Mouse (Mus musculus) embryo, embryonic 10 days (tissue): ENCODE results near the gene Thap3.
A peak's percentile ranks its signal among the peaks of the same experiment; 100 is the strongest.

Source experiments
- DNase-seq: peaks from one replicate; pipeline ENCODE4 v3.0.0-alpha.2; 2015; ENCODE audit warnings: low spot score

The Thap3 gene

GRCm38 (mm10) chr4:151983560-151983959, 5.2 kb downstream of the Thap3 start:
- DNase-seq: peak; percentile 43

- DNase-seq: no peak
Observed at GRCm38 (mm10) chr4:151983043-151983442, 5.8 kb downstream of the Thap3 start.

GRCm38 (mm10) chr4:151981363-151981762, 7.4 kb downstream of the Thap3 start:
- DNase-seq: peak; percentile 88

- DNase-seq: no peak
Observed at GRCm38 (mm10) chr4:151980699-151981098, 8.1 kb downstream of the Thap3 start.

GRCm38 (mm10) chr4:151977748-151978147, 11.0 kb downstream of the Thap3 start:
- peak; percentile 84 for DNase-seq

GRCm38 (mm10) chr4:151975441-151975840, 13.4 kb downstream of the Thap3 start:
- DNase-seq: peak; percentile 31

- DNase-seq: peak; percentile 68
Observed at GRCm38 (mm10) chr4:151972221-151972967, 16.4 kb downstream of the Thap3 start.

DNA sequence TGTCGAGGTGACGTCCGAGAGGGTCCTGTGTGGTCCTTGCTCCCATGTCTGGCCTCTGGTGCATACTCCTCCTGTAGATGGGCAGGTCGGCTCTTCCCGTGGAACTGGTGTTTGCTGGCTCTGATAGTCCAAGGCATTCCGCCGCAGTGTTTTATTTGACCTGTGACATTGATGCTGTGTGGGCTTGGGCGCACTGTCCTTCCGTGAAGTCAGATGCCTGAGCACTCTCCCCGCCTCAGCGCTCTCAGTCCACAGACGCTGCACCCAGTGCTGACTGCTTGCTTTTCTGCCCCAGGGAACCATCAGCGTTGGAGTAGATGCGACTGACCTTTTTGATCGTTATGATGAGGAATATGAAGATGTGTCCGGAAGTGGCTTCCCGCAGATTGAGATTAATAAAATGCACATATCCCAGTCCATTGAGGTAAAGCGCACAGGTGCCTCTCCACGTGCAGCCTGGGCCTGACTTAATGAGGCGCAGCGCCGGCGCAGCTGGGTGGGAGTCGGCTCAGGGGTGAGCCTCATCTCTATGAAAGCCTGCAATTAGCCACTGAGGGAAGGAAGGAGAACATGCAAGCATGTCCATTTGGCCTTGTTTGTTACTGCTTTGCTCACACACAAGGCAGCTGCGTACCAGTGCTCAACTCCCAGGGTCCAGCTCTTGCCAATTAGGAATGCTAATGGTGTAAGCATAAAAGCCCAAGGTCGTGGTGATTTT, 20.4 kb downstream of the Thap3 start:
- DNase-seq: no peak

DNA sequence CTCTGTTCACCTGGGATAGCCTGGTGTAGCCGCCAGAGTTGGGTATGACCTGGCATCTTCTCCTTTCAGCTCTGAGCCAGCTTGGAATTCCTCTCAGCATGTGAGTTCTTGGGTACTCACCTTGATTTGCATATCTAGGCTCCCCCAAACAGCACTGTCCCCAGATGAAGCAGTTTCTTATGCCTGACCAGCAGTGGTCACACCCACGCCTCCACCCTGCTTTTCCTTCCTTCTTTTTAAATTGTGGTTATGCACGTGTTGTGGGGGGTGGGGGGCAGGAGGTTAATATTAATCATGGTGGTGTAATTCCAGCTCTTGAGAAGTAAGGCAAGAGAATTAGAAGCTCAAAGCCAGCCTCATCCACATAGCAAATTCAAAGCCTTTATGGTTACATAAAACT, 26.0 kb downstream of the Thap3 start:
- DNase-seq: no peak

- DNase-seq: no peak
Observed at GRCm38 (mm10) chr4:151960513-151960854, 28.3 kb downstream of the Thap3 start.

DNA sequence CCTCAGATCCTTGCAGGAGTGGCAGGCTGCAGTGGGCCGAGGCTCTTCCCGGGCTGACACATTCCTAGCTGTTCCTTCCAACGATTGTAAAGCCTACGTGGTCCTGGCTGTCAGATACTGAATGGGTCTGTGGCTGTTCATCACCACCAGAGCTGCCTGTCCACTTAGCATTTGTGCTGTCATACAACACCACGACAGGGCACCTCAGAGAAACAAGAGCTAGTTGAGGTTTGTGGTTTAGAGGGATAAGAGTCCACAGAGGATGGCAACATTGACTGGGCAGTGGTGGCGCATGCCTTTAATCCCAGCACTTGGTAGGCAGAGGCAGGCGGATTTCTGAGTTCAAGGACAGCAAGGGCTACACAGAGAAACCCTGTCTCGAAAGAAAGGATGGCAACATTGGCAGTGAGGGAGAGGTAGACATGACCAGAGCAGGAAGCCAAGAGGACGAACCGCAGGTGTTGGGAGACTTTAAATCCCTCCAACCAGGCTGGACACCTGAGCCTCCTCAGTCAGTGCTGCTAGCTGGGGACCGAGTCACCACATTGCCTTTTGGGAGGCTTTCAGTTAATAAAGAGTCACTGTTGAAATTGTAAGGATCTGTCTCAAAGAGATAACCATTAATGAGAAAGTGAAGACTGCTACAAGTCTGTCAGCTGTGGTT, 28.8 kb downstream of the Thap3 start:
- DNase-seq: no peak

DNA sequence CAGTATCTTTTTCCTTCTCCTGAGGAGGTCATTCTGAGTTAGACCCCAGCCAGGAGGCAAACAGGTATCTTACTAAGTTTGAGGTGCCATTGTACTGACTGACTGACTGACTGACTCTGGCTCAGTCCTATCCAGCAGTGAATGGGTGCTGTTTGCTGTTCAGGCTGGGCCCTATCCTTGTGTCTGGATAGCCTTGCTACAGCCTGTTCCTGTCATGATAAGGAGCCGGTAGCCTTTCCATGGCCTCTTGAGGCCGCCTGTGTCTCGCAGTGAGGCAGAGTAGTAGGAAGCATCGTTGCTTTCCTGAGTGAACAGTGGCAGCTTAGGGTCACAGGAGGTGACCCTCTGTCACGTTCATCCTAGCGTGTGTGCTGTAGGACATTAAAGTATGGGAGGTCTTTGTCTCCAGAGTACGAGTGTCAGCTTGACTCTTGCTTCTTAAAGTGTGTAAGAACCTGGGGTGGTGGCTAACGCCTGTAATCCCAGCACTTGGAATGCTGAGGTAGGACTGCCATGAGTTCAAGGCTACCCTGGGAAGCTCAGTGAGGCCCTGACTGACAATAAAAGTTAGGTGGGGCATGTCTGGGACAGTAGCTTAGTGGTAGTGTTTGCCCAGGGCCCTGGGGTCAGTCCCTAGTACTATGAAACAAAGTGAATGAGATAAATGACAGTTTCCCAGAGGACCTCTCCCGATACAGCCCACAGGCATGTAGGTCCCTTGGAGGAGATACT, 31.0 kb downstream of the Thap3 start:
- no peak for DNase-seq

DNA sequence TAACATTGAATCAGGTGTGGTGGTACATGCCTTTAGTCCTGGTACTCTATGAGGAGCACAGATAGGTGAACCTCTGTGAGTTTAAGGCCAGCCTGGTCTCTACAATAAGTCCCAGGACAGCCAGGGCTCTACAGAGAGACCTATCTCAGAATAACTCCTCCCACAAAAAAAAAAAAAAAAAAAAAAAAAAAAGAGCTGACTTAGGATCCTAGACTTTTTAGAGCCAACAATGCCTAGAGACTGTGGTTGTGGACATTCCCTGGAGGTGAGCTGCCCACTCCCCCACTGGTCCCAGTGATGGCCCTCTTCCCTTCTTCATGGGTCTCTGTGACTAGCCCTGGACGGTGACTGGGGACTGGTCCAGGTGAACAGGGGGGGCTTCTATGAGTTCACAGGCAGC, 33.0 kb downstream of the Thap3 start:
- no peak for DNase-seq

DNA sequence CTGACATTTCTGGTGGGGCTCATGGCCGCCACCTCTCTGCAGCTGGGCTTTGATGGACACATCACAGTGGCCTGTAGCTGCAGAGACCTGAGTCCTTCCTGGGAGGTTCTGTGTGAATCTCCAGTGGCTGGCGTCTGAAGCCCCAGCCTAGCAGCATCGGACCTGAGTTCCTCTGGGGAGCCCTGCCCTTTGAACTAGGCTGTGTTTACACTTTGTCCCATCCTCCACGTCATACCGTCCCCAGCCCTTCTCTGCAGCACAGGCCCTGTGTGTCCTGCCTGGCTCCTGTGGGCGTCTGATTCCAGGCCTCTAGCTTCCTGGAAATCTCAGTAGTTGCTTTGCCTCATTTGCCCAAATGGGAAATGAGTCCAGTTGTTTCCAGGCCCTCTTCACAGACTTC, 35.6 kb downstream of the Thap3 start:
- DNase-seq: no peak

- no peak for DNase-seq
Observed at GRCm38 (mm10) chr4:151948497-151949471, 40.0 kb downstream of the Thap3 start.

DNA sequence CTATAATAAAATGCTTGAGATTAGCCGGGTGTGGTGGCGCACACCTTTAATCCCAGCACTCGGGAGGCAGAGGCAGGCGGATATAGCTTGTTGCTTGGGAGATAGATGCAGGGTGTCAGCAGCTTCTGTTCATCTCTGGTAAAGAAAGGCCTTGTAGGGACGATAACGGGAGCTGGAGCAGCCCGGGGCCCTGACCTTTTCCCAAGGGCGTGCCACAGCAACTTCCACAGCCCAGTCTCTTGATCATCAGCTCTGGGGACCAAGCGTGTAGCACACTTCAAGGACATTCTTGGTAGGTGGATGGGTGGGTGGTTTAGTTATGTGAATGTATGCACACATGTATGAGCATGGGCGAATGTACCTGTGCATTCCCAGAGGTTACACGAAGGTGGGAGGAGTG, 42.6 kb downstream of the Thap3 start:
- no peak for DNase-seq

GRCm38 (mm10) chr4:151938089-151938488, 50.7 kb downstream of the Thap3 start:
- no peak for DNase-seq

DNA sequence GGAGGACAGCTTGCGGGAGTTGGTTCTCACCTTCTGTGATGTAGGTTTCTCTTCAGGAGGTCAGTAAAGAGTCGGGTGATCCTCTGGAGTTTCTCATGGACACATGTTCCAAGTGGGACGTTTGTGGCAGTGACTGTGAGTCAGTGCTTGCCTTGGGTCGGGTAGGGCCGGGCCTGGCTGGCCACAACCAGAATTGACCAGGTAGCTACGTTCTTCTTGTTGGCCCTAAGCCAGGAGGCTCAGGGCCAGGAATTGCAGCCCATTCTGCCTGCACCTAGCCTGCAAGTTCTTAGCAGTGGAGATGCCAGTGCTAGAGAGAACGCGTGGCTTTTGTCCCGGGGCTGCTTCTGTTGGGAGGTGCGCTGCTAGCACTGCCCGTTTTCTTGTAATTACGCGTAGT, 51.4 kb downstream of the Thap3 start:
- DNase-seq: no peak

DNA sequence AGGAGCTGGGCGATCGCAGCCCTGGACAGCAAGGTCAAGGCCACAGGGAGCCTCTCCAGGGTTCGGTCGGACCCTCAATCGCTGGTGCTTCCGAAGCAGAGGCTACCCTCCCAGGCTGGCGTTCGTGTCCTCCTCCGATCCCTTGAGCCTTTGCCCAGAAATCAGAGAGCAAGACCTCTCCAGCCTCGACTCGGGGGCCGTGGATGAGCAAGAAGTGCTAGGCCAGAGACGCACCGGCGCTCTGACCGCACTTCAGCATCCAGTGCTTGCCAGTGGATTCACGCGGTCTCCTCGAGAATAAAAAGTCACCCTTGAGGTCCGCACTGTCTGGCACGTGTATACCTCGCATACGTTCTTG, 54.6 kb downstream of the Thap3 start:
- DNase-seq: no peak

DNA sequence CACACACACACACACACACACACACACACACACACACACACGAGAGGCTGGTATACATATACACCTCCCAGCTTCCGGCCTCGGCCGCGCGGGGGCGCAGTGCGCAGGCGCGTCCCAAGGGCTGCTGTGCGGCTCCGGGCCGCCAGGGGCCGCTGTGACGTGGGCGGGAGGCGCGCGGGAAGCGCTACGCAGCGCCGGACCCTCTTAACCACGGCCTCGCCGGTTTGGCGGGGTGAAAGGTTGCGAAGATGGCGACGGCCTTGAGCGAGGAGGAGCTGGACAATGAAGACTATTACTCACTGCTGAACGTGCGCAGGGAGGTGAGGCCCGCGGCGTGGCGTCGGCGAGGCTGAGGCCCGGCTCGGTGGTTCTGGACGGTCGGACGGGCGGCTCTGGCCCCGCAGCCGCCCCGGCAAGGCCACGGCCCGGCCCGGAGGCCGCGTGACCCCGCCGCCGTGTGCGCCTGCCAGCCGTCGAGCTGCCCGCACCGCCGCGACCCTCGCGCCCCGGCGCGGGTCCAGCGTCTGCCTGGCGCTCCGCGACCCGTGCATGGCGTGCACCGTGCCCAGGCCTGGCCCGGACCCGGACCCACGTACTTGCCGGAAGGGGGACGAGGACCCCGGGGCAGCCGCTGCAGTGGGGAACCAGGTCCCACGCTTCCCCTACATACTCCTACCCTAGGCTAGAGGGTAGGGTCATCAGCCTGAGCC, 55.1 kb downstream of the Thap3 start, which contains the start of gene Dnajc11:
Dnajc11 (plus strand) TSS at position 187 of the 710 bp plus-strand sequence.
- DNase-seq: peak; percentile 93
